Mouse (Mus musculus): ENCODE measurements at regions not wholly inside any gene's neighbourhood (a gene's known extent, or its start where the extent isn't known, plus 50 kb on each side); places are given as distances from the start of the nearest gene placed in this dataset.
"Not testable (repeated sequence)": the region's sequence is repeated elsewhere in the genome, so short reads cannot be mapped to it uniquely, and the experiment has no call there.

DNA sequence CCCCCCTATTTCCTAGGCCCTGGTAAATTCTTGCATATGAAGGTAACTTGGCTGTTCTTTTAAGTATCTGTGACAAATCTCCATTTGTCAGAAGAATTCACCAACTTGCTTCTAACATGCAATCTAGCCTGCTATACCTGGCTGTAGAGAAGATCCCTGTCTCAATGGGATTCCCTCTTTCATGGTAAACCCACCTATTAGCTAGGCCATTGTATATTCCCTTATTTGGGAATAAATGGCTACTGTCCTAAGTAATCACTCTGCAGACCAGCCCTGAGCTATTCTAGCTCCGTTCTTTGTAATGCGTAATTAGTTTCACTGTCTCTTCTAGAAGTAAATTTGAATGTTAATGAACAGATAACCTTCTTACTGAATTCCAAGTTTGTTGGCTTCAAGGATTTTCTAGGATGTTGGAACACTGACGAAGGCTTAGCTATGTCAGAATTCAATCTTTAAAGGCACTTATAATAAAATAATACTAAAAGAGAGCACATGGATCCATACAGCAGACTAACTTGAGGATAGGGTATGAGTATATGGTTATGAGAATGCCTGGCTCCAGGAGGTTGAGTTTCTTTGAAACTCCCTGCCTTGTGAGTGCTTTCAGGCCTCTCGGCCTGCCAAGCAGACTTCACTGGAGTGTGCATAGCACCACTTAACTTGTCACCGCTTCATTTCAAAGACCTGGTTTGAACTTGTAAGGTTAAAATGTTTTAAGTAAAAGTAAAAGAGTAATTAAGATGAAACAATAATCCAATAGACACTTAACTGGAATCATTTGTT, 403.7 kb upstream of the Dab2 start:
- H3K4me3 ChIP-seq (replicated peaks); H3K4me2 ChIP-seq; H3K27me3 ChIP-seq (replicated peaks); H3K9ac ChIP-seq (replicated peaks); ATAC-seq (ENCODE audit: low FRiP score); H3K36me3 ChIP-seq; H3K4me1 ChIP-seq; H3K9me3 ChIP-seq (replicated peaks); H3K27ac ChIP-seq (replicated peaks): not testable (repeated sequence)
- WGBS = 75% methylated on average over 5 of the region's 5 CpGs

DNA sequence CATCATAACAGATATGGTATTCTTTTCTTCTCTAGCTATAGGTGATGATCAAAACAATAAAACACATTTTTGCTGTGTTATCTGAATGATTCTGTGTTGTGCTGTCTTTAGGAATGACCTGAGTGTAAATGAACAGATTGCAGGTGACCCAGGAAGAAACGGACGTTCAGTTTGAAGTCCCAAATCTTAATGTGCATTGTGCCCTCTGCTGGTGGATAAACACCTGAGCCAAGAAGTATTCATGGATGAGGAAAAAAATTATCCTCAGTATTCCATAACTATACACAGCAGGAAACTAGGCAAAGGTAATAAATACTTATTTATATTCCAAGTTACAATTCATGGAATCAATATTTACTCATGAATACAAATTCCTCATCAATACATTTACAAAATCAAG, 384.3 kb upstream of the Dab2 start:
- 3% methylated on average over 2 of the region's 2 CpGs for WGBS
- Histone ChIP-seq H3K9ac (replicated peaks) (no peak overlapping the region), H3K4me3 (replicated peaks) (no peak overlapping the region), H3K36me3 (no peaks in the 10 kb centered on the region), H3K27me3 (replicated peaks) (no peaks in the 10 kb centered on the region), H3K27ac (replicated peaks) (no peak overlapping the region), H3K4me1 (no peaks in the 10 kb centered on the region), H3K4me2 (no peak overlapping the region), H3K9me3 (replicated peaks) (no peaks in the 10 kb centered on the region)
- ATAC-seq (ENCODE audit: low FRiP score) = no peak; the same call in 1 of the 2 replicates

DNA sequence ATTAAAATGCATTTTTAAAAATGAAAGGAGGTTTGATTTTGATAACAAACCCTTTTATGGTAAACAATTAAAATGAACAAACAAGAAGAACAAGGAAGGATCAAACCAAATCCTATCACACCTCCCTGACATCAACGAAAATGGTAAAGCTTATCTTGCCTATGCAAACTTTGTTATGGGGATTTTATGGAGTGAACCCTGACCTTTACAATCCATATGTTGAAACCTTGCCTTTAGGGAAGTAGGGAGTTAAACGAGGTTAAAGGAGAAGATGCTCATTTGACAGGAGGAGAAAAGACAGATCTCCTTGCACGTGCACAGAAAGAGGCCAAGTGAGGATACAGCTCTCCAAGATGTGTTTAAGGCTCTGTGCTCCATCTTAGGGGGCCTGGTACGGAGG, 379.5 kb upstream of the Dab2 start:
- Histone ChIP-seq H3K9ac (replicated peaks) (no peak overlapping the region), H3K4me1 (no peaks in the 10 kb centered on the region), H3K27me3 (replicated peaks) (no peaks in the 10 kb centered on the region), H3K4me2 (no peak overlapping the region), H3K4me3 (replicated peaks) (no peak overlapping the region), H3K36me3 (no peaks in the 10 kb centered on the region), H3K27ac (replicated peaks) (no peak overlapping the region), H3K9me3 (replicated peaks) (no peaks in the 10 kb centered on the region)
- ATAC-seq (ENCODE audit: low FRiP score) = no peak
- WGBS = 72% methylated on average over 4 of the region's 4 CpGs

DNA sequence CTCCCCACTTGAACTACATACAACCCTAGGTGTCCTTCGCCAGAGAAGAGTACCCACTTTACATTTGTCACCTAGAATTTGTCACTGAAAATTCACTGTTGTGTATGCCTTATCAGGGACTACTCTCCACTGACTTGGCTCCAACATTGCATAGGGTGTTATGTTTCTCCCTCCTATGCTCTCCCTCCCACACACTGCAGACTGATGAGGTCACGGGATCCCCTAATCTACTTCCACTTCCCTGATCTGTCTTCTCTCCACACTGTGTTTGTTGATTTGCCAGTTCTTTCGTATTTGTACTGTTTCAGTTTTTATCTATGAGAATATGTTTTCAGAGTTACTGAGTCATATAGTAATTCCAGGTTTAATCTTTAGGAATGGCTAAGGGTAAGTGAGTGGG, 371.8 kb upstream of the Dab2 start:
- Histone ChIP-seq H3K4me1 (no peaks in the 10 kb centered on the region), H3K4me2 (no peak overlapping the region), H3K4me3 (replicated peaks) (no peak overlapping the region), H3K36me3 (no peaks in the 10 kb centered on the region), H3K9ac (replicated peaks) (no peak overlapping the region), H3K27ac (replicated peaks) (no peak overlapping the region), H3K27me3 (replicated peaks) (no peaks in the 10 kb centered on the region), H3K9me3 (replicated peaks) (no peaks in the 10 kb centered on the region)
- 93% methylated on average over 3 of the region's 3 CpGs for WGBS
- ATAC-seq (ENCODE audit: low FRiP score) = no peak

DNA sequence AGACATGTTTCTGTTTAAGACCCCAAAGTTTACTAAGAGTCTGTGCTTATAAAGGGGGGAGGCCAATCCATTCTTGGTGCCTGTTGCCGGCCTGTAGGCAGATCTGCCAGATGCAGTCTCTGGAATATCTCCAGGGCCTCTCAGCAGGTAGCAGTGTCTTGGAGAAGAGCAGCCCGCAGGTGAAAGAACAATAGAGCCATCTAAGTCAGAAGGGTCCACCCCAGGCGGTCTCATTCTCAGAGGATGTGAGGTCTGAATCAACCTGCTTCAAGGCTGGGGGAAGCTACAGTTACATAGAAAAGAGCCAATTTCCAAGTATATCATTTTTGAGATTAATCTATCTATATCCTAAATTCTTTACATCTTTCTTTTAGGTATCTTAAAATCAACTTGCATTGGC, 366.0 kb upstream of the Dab2 start:
- no peak for ATAC-seq (ENCODE audit: low FRiP score)
- Histone ChIP-seq H3K4me1 (no peaks in the 10 kb centered on the region), H3K36me3 (no peaks in the 10 kb centered on the region), H3K27me3 (replicated peaks) (no peaks in the 10 kb centered on the region), H3K4me2 (no peak overlapping the region), H3K4me3 (replicated peaks) (no peak overlapping the region), H3K9ac (replicated peaks) (no peak overlapping the region), H3K27ac (replicated peaks) (no peak overlapping the region), H3K9me3 (replicated peaks) (no peaks in the 10 kb centered on the region)
- WGBS = 33% methylated on average over 3 of the region's 3 CpGs

DNA sequence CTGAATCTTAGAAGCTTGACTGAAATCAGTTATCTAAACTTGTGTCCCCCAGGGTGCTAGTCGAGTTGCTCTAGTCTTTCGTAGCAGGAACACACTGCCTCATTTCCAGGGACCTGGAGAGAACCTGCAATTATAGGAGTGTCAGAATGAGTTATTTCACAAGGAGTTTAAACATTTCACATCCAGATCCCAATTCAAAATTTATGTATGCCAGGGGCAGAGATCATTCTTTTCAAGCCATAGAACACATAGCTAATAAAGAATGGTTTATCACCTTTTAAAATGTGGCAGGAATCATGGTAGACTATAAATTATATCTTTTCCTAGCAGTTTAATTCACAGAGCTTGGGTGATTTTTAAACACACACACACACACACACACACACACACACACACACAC, 358.6 kb upstream of the Dab2 start:
- no peaks in the 10 kb centered on the region for H3K36me3 ChIP-seq
- H3K9me3 ChIP-seq (replicated peaks) = no peaks in the 10 kb centered on the region
- H3K9ac ChIP-seq (replicated peaks) = no peak overlapping the region
- WGBS = 14% methylated on average over 2 of the region's 2 CpGs
- ATAC-seq (ENCODE audit: low FRiP score) = no peak; the same call in 1 of the 2 replicates
- no peaks in the 10 kb centered on the region for H3K27me3 ChIP-seq (replicated peaks)
- H3K27ac ChIP-seq (replicated peaks) = no peak overlapping the region
- H3K4me1 ChIP-seq = no peaks in the 10 kb centered on the region
- H3K4me3 ChIP-seq (replicated peaks) = no peak overlapping the region
- H3K4me2 ChIP-seq = no peak overlapping the region

DNA sequence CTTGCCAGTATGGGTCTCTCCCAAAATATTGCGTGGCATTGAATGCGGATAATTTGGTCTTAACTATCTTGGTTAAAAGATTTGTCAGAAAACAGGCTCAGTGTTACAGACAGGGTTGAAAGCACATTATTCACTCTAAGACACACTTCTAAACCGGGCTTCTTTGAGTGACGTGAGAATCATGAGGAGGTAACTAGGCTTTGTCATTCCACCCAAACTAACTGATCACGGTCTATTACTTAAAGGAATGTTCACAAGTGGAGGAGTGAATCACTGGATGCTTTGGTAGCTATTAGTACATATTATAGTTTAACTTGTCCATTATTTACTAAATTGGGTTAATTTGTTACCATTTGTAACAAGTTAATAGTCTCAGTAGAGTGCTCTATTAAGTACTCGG, 352.9 kb upstream of the Dab2 start:
- 92% methylated on average over 6 of the region's 6 CpGs for WGBS
- Histone ChIP-seq H3K9me3 (replicated peaks) (no peaks in the 10 kb centered on the region), H3K9ac (replicated peaks) (no peak overlapping the region), H3K36me3 (no peaks in the 10 kb centered on the region), H3K27ac (replicated peaks) (no peak overlapping the region), H3K4me1 (no peaks in the 10 kb centered on the region), H3K4me2 (no peak overlapping the region), H3K27me3 (replicated peaks) (no peaks in the 10 kb centered on the region), H3K4me3 (replicated peaks) (no peak overlapping the region)
- ATAC-seq (ENCODE audit: low FRiP score) = no peak

DNA sequence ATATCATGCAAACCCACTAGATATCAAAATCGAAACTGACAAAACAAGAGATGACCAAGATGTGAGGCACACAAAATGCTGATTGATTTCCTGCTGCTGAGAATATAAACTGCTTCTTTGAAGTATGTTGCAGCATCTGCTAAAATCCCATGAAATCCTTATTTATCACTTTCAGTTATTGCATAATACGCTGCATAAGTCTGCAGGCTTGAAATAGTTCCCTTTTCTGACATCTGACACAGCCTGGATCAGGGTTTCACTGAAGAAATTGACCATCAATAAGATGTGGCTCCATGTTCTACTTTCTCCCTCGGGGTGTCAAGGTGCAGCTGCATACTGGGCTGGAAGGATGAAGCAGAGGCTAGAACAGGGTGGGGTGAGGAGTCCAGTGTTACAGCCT, 348.7 kb upstream of the Dab2 start:
- 82% methylated on average over 3 of the region's 3 CpGs for WGBS
- Histone ChIP-seq H3K4me3 (replicated peaks) (no peak overlapping the region), H3K27me3 (replicated peaks) (no peaks in the 10 kb centered on the region), H3K9ac (replicated peaks) (no peak overlapping the region), H3K36me3 (no peaks in the 10 kb centered on the region), H3K4me1 (no peaks in the 10 kb centered on the region), H3K27ac (replicated peaks) (no peak overlapping the region), H3K4me2 (no peak overlapping the region), H3K9me3 (replicated peaks) (no peaks in the 10 kb centered on the region)
- no peak for ATAC-seq (ENCODE audit: low FRiP score)

DNA sequence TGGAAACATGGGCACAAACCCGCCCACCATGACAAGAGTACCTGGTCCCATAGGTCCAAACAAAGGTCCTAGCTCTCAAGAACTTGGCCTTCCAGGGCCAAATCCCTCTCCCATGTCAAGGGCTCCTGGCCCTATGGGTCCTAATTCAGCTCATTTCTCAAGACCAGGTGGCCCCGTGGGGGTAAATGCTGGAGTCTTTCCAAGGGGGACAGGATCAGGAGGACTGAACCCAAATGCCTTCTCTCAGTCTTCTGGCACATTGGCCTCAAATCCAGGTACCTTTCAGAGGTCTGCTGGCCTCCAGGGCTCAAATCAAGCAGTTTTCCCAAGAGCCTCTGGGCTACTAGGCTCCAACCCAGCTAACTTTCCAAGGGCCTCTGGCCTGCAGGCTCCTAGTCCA, 347.9 kb upstream of the Dab2 start:
- not testable (repeated sequence) for H3K27me3 ChIP-seq (replicated peaks); H3K36me3 ChIP-seq; H3K4me3 ChIP-seq (replicated peaks); H3K4me1 ChIP-seq; H3K4me2 ChIP-seq; ATAC-seq (ENCODE audit: low FRiP score); H3K9ac ChIP-seq (replicated peaks); H3K9me3 ChIP-seq (replicated peaks); H3K27ac ChIP-seq (replicated peaks)
- WGBS = 96% methylated on average over 2 of the region's 2 CpGs

DNA sequence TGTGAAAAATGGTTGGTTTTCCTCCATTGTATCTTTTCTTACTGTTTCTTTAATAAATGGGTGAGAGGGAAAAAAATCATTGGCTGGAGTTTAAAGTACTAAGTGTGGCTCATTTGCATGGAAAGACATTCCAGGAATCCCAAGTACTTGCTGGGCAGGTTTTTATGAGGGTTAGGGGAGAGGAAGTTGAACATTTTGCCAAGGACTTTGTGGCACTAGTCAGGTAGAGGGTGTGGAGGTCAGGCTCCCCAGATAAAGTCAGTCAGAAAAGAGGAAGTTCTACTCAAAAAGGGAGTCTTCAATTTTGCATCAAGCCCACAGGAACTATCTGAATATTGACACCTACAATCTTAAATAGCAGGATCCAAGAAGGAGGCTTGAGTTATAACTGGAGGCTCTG, 346.5 kb upstream of the Dab2 start:
- no peak for ATAC-seq (ENCODE audit: low FRiP score)
- no peaks in the 10 kb centered on the region for H3K27me3 ChIP-seq (replicated peaks)
- H3K4me1 ChIP-seq = no peaks in the 10 kb centered on the region
- H3K4me2 ChIP-seq = no peak overlapping the region
- H3K9ac ChIP-seq (replicated peaks) = no peak overlapping the region
- no peaks in the 10 kb centered on the region for H3K36me3 ChIP-seq
- no peaks in the 10 kb centered on the region for H3K9me3 ChIP-seq (replicated peaks)
- no peak overlapping the region for H3K4me3 ChIP-seq (replicated peaks)
- H3K27ac ChIP-seq (replicated peaks) = no peak overlapping the region

DNA sequence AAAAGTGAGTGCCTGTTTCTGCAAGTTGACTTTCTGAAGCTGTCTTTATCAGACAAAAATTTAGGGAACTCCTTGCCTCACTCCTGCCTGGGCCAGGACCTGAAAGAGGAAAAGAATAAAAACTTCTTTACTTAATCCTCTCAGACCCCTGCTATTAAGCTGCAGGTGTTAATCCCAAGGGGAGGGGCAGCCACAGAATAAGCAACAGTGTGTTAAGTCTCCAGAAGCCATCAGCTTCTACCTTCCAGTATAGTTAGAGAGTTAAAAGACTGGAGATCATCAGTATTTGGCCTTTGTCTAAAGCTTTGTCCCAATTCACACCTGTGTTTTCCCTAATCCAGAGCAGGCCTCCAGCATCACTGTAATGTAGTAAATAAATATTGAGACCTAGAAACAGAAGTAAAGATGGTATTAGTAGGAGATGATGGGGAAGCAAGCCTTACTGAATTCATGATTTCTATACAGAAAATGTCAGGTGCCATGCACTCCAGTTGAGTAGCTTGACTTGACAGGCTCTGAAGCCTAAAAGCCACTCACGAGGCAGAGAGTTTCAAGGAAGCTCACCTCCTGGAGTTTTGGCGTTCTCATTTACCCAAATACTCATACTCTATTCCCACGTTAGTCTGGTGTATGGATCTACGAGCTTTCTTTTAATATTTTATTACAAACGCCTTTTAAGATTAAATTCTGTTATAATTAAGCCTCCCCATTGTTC, 308.1 kb upstream of the Dab2 start:
- no peak overlapping the region for H3K4me2 ChIP-seq
- no peaks in the 10 kb centered on the region for H3K4me1 ChIP-seq
- H3K36me3 ChIP-seq = no peaks in the 10 kb centered on the region
- H3K27me3 ChIP-seq (replicated peaks) = no peaks in the 10 kb centered on the region
- H3K4me3 ChIP-seq (replicated peaks) = no peak overlapping the region
- ATAC-seq (ENCODE audit: low FRiP score) = no peak
- no peak overlapping the region for H3K9ac ChIP-seq (replicated peaks)
- H3K27ac ChIP-seq (replicated peaks) = no peak overlapping the region
- 67% methylated on average over 5 of the region's 5 CpGs for WGBS
- H3K9me3 ChIP-seq (replicated peaks) = no peaks in the 10 kb centered on the region

DNA sequence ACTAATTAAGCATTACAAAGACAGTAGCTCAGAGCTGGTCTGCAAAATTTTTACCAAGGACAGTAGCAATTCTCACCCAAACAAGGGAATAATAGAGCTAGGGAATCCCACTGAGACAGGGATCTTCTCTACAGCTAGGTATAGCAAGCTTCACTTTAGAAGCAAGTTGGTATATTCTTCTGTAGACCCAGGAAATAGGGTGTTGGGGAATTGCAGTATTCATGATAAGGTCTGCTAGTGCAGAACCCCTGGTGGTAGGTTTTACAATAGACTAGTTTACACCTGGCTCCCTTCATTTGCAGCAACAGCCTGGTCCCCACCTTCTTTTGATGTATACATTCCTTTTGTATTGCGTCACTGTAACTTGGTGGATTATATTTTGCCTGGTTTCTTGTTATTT, 307.4 kb upstream of the Dab2 start:
- H3K4me3 ChIP-seq (replicated peaks); H3K9ac ChIP-seq (replicated peaks); H3K9me3 ChIP-seq (replicated peaks); H3K4me1 ChIP-seq; H3K27ac ChIP-seq (replicated peaks); H3K27me3 ChIP-seq (replicated peaks); ATAC-seq (ENCODE audit: low FRiP score); H3K4me2 ChIP-seq; H3K36me3 ChIP-seq: not testable (repeated sequence)
- 97% methylated on average over 1 of the region's 1 CpGs for WGBS

Data from neural tube, embryonic 15.5 days (tissue).